Mouse (Mus musculus) hindbrain, embryonic 16.5 days (tissue): ENCODE measurements around the gene 2200002D01Rik. TPM values are rescaled to one million over a fixed set of nuclear protein-coding genes. Genes with fewer than 3 reads are reported as not detected.

Experiments used
- ATAC-seq: fragments of 200-750 bp; cut with Nextera tagmentation; 2 replicates; pipeline ENCODE4 v1.8.0; 2017; ENCODE audit warnings: moderate TSS enrichment, moderate library complexity
- H3K27ac ChIP-seq: fragments of 300-500 bp; sonication (generic); 2 replicates; pipeline ENCODE4 v1.5.1; 2014; ENCODE audit warnings: low read depth, mild to moderate bottlenecking, control low read depth, low read length, moderate library complexity
- H3K27me3 ChIP-seq: fragments of 300-500 bp; sonication (generic); replicated peaks from 2 replicates; pipeline ENCODE4 v1.6.1; 2014; ENCODE audit warnings: low read length; ENCODE audit not compliant: control insufficient read depth, insufficient read depth
- H3K36me3 ChIP-seq: fragments of 300-500 bp; sonication (generic); 2 replicates; pipeline ENCODE4 v1.6.1; 2014; ENCODE audit warnings: mild to moderate bottlenecking, low read length, moderate library complexity, mixed read lengths; ENCODE audit not compliant: control insufficient read depth, insufficient read depth
- H3K4me1 ChIP-seq: fragments of 300-500 bp; sonication (generic); 2 replicates; pipeline ENCODE4 v1.6.1; 2014; ENCODE audit warnings: low read depth, low read length; ENCODE audit not compliant: control insufficient read depth, insufficient read depth
- H3K4me2 ChIP-seq: fragments of 300-500 bp; sonication (generic); 2 replicates; pipeline ENCODE4 v1.6.1; 2014; ENCODE audit warnings: mild to moderate bottlenecking, low read length, control low read depth, moderate library complexity
- H3K4me3 ChIP-seq: fragments of 300-500 bp; sonication (generic); 2 replicates; pipeline ENCODE4 v1.5.1; 2014; ENCODE audit warnings: mild to moderate bottlenecking, low read length, control low read depth, moderate library complexity
- H3K9ac ChIP-seq: fragments of 300-500 bp; sonication (generic); 2 replicates; pipeline ENCODE4 v1.6.1; 2014; ENCODE audit warnings: low read depth, mild to moderate bottlenecking, control low read depth, low read length, moderate library complexity
- H3K9me3 ChIP-seq: fragments of 300-500 bp; sonication (generic); 2 replicates; pipeline ENCODE4 v1.6.1; 2014; ENCODE audit warnings: mild to moderate bottlenecking, low read length, moderate library complexity; ENCODE audit not compliant: control insufficient read depth
- WGBS: fragments of 180-500 bp; shearing (Covaris S2); extraction: QIAGEN DNeasy Blood & Tissue Kit; methylation state at CpG from one replicate; pipeline ENCODE4 v1.1.7; 2014; 5-methylcytosine and 5-hydroxymethylcytosine counted together
- polyA plus RNA-seq: library from polyadenylated mRNA; unstranded; fragments of >200 nt; fragmentation: Nextera tagmentation; extraction: Ambion mirVana; gene quantifications from 2 replicates; pipeline ENCODE4 v1.2.1, GENCODE M21; 2015

Gene 2200002D01Rik
- polyA plus RNA-seq, 1 experiment from 2014 or later: 1.9 TPM

DNA sequence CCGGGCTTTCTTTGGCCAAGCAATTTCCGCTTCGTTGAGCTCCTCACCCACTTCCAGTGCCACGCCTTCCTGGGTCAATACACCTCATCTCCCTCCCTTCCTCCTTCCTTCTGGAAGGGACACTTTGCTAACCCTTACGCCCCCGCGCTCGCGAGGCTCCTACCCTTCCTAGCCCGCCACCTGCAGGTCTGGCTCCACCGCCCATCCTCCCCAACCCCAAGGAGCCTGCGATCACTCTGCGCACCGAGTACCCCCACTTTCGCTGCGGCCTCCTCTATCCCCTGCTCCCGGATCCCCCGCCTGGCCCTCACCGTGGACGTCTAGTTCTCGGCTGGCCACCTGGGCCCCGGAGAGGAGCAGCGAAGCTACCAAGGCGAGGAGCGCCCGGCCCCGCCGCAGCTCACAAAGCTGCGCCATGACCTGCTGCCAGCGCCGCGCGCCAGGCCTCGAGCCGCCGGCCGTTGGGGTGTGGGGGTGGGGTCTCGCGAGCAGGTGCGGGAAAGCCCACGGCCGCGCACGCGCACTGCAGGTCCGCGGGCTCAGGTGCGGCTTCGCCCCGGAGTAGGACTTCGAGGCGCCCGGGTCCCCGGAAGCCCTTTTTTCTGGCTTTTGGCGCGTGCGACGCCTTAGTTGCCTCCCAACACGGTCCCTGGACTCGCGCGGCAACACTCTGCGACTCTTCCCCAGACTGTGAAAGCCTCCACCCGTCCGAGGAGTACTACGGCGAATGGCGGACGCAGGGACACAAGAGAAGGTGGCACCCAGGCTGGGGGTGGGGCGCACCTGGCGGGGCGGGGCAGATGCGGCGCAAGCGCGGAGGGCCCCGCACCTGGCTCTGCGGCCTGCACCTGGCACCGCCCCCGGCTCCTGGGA, 33.2 kb upstream of the 2200002D01Rik start, which contains the start of gene Spint2:
TSS of gene Spint2 (minus strand) at position 712 of the 873 bp plus-strand sequence.
- no peaks in the 10 kb centered on the region for H3K36me3 ChIP-seq
- H3K27ac ChIP-seq: peak within 1 kb of the TSS; percentile 48; the same call in 1 of the 2 replicates
- ATAC-seq: peak; percentile 89
- peak within 1 kb of the TSS; percentile 69 for H3K4me3 ChIP-seq
- peak within 1 kb of the TSS; percentile 78 for H3K9ac ChIP-seq
- H3K27me3 ChIP-seq: peaks cover 4% of the 10 kb centered on the region; the same call in 1 of the 2 replicates
- H3K9me3 ChIP-seq: no peaks in the 10 kb centered on the region
- H3K4me1 ChIP-seq: peaks cover 7% of the 10 kb centered on the region
- WGBS: under 1% methylated on average over 71 of the region's 80 CpGs
- H3K4me2 ChIP-seq: peak within 1 kb of the TSS; percentile 96

DNA sequence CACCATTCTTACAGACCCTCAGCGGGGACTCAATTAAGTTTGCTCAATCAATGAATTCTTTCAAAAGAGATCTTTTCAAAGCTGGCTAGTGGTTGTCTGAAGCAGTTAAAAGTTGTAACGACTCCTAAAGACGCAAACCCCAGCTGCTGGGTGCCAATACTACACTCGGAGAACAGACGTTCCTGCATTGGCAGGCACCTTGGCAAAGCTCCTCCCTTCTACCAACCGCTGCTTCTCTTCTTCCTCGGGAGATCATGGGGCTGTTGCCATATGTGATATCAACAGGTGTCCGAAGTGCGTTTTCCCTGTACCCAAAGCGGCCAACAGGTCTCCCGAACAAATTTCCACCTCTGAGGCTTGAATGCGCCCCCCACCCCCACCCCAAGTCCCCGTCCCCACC, 32.5 kb upstream of the 2200002D01Rik start:
- peaks cover 4% of the 10 kb centered on the region; the same call in 1 of the 2 replicates for H3K27me3 ChIP-seq
- no peak overlapping the region for H3K27ac ChIP-seq
- peak overlapping the region; percentile 78 for H3K9ac ChIP-seq
- peak overlapping the region; percentile 69 for H3K4me3 ChIP-seq
- no peaks in the 10 kb centered on the region for H3K36me3 ChIP-seq
- 13% methylated on average over 13 of the region's 13 CpGs for WGBS
- no peaks in the 10 kb centered on the region for H3K9me3 ChIP-seq
- H3K4me1 ChIP-seq: peaks cover 7% of the 10 kb centered on the region
- no peak; the same call in 1 of the 2 replicates for ATAC-seq
- H3K4me2 ChIP-seq: peak overlapping the region; percentile 96

DNA sequence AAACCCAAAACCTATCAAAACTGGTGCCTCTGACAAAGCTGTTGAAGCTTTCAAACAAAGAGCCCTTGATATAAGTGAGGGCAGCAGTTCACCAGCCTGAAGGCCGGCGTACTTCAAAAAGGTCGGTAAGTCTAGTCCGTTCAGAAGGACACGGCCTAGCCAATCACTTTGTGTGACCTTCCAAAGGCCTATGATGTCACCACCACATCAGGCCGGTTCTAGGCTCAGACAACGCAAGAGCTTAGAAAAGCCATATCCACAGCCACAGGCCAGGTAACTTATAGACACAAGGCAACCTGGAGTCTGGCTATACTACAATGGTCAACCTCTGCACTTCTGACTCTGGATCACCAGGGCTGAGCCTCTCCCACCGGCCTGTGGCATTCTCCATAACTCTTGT, 31.7 kb upstream of the 2200002D01Rik start:
- no peak for ATAC-seq
- WGBS: 90% methylated on average over 8 of the region's 8 CpGs
- peaks cover 4% of the 10 kb centered on the region; the same call in 1 of the 2 replicates for H3K27me3 ChIP-seq

DNA sequence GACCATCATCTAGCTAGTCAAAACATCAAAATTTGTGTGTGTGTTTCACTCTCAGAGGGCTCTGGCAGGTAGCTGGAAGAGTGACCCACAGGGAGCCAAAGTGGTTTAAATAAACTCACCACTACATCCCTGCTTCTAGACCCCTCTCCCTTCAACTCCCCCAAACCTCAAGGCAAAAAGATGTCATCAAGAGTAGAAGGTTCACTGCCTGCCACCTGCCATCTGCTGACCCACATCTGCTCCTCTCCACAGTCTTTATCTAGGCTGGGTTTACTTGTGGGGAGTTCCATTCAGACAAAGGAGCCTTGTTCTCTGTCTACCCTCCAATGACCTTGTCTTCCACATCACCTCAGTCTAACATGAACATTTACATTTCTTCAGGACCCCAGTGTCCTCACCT, 31.0 kb upstream of the 2200002D01Rik start:
- ATAC-seq: no peak

More for the DNA sequence above, 31.7 kb upstream of the 2200002D01Rik start:
- Histone ChIP-seq H3K4me2 (no peak overlapping the region), H3K4me3 (no peak overlapping the region), H3K27ac (no peak overlapping the region), H3K9ac (no peak overlapping the region), H3K4me1 (peaks cover 7% of the 10 kb centered on the region), H3K9me3 (no peaks in the 10 kb centered on the region), H3K36me3 (no peaks in the 10 kb centered on the region)

DNA sequence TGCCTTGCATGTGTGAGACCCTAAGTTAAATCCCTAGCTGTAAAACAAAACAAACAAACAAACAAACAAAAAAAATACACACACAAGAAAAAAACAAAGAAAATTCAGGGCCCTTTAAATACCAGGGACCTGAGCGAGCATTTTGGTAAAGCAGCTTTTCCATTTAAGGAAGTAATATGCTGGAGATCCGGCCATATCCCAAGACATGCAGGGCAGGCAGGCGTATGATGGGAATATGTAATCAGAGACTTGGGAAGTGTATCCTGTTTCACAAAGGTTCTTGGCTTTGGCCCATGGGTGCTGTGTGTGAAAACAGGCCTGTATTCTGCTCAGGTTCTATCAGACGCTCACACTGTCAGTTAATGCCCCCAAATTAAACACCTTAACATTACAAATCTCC, 29.2 kb upstream of the 2200002D01Rik start:
- ATAC-seq: no peak
- 85% methylated on average over 4 of the region's 4 CpGs for WGBS
- no peak overlapping the region for H3K4me3 ChIP-seq

More for the DNA sequence above, 31.0 kb upstream of the 2200002D01Rik start:
- no peak overlapping the region for H3K27ac ChIP-seq
- no peak overlapping the region for H3K4me3 ChIP-seq
- peaks cover 4% of the 10 kb centered on the region; the same call in 1 of the 2 replicates for H3K27me3 ChIP-seq
- H3K9me3 ChIP-seq: no peaks in the 10 kb centered on the region
- no peak overlapping the region for H3K4me2 ChIP-seq
- peaks cover 7% of the 10 kb centered on the region for H3K4me1 ChIP-seq
- H3K9ac ChIP-seq: no peak overlapping the region
- H3K36me3 ChIP-seq: no peaks in the 10 kb centered on the region

DNA sequence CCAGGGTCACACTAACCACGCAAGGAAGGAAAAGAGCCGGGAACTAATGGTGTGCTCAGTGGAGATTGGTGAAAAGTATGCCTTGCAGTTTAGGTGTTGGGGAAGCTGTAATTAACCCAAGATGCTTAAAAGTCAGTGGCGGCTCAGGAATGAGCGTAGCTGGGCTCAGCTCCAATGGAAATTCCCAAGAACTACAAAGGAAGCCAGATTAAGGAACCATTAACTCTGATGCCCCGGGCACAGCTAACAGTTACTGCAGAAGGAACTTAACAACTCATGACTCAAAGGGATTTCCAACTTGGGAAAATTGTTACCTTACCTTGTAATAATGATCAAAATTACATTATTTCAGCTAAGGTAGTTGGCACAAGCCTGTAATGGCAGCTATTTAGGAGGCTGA, 28.4 kb upstream of the 2200002D01Rik start:
- ATAC-seq: no peak
- Histone ChIP-seq H3K27me3 (no peaks in the 10 kb centered on the region), H3K27ac (no peak overlapping the region), H3K9ac (no peak overlapping the region), H3K4me2 (no peak overlapping the region), H3K4me1 (peaks cover 1% of the 10 kb centered on the region), H3K36me3 (no peaks in the 10 kb centered on the region), H3K9me3 (no peaks in the 10 kb centered on the region), H3K4me3 (no peak overlapping the region)
- WGBS: 77% methylated on average over 5 of the region's 5 CpGs

More for the DNA sequence above, 29.2 kb upstream of the 2200002D01Rik start:
- H3K27me3 ChIP-seq: peaks cover under 1% of the 10 kb centered on the region; the same call in 1 of the 2 replicates
- no peak overlapping the region for H3K4me2 ChIP-seq
- H3K27ac ChIP-seq: no peak overlapping the region
- H3K36me3 ChIP-seq: no peaks in the 10 kb centered on the region
- H3K4me1 ChIP-seq: peaks cover 7% of the 10 kb centered on the region
- H3K9me3 ChIP-seq: no peaks in the 10 kb centered on the region
- H3K9ac ChIP-seq: no peak overlapping the region

DNA sequence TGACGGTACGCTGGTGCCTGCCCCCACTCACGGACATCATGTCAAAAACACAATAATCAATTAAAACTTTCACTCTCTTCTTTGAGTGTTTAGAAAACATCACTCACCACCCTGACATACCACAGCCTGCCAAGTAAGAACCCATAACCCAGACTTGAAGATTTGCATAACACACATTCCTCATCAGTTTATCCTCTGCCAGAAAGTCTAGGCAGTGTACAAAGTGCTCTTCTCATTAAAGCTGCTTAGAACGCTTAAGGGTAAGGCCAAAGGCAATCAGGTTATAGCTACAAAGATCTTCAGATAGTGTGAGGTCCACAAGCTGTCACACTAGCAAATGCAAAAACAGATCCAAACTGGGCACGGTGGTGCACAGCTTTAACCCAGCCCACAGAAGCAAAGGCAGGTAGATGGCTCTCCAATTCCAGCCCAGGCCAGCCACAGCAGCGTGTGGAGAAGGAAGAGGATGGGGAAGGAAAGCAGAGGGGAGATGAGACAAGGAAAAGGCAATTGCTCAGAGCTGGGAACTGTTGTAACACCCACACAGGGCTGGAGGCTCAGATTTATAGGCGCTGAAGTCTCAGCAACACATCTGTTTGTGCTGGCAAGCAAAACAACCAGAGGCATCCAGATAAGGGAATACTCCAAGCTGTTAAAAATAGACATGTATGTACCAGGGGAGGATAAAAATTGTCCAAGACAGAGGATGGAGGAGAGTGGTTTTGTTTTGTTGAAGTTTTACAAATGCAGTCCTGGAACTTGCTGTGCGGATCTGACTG, 23.6 kb upstream of the 2200002D01Rik start:
- 80% methylated on average over 8 of the region's 8 CpGs for WGBS
- Histone ChIP-seq H3K27ac (no peak overlapping the region), H3K4me3 (no peak overlapping the region), H3K4me1 (no peaks in the 10 kb centered on the region), H3K4me2 (no peak overlapping the region), H3K9me3 (no peaks in the 10 kb centered on the region), H3K36me3 (no peaks in the 10 kb centered on the region), H3K27me3 (no peaks in the 10 kb centered on the region), H3K9ac (no peak overlapping the region)
- ATAC-seq: no peak

DNA sequence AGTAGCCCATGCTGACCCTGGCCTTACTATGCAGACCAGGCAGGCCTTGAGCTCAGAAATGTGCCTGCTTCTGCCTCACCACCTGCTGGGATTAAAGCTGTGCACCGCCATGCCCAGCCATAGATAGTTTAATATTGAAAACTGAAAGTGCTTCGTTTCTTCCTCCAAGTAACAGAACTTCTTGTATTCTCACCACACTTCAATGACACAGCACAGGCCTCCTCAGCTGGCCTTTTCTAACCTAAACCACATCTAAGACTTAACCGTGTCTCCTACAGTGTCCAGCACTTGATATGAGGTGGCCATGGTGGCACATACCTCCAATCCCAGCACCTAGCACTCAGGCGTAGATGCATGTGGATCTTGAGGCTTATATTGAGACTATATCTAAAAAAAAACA, 22.2 kb upstream of the 2200002D01Rik start:
- Histone ChIP-seq H3K27ac (no peak overlapping the region), H3K4me2 (no peak overlapping the region), H3K9ac (no peak overlapping the region), H3K9me3 (no peaks in the 10 kb centered on the region), H3K36me3 (no peaks in the 10 kb centered on the region), H3K4me3 (no peak overlapping the region), H3K4me1 (no peaks in the 10 kb centered on the region), H3K27me3 (no peaks in the 10 kb centered on the region)
- no peak for ATAC-seq
- 82% methylated on average over 4 of the region's 4 CpGs for WGBS

DNA sequence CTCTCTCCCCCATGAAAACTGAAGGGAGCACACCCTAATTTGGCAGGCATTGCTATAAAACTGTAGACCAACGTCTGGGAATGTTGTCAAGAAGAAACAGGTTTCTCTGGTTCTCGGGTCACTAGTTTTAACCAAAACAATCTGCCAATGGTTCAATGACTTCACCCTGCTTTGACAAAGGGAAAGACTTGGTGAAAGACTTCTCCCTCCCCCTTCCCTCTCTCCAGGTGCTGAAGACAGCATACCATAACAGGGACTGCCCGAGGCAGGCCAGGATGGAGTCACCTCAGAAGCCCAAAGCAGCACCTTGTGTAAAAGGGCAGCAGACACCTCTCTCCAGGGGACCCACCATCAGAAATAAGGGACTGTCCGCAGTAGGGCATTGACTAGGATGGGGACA, 18.7 kb upstream of the 2200002D01Rik start:
- Histone ChIP-seq H3K9me3 (no peaks in the 10 kb centered on the region), H3K9ac (no peak overlapping the region), H3K4me1 (no peaks in the 10 kb centered on the region), H3K4me2 (no peak overlapping the region), H3K27me3 (no peaks in the 10 kb centered on the region), H3K27ac (no peak overlapping the region), H3K36me3 (no peaks in the 10 kb centered on the region), H3K4me3 (no peak overlapping the region)
- ATAC-seq: no peak
- WGBS: 63% methylated on average over 4 of the region's 4 CpGs
